In genomic region chr5:12024705-12025383, GRCm38 (mm10) we compare ENCODE assay signal across 18 mouse cellular contexts.
"Had no signal": no experiment of that assay in that cellular context is flagged by ENCODE, and none has a peak within 500 bp of the region (broad histone marks: within the 10 kb centered on the region; RNA-seq: fewer than 3 reads in every experiment).

No protein-coding gene starts in this region.

- H3K4me3 ChIP-seq: midbrain, embryonic 10.5 days; midbrain, embryonic 12.5 days; myocyte; neural tube, embryonic 13.5 days; neural tube, embryonic 15.5 days had no signal

- H3K9ac ChIP-seq: lung, embryonic 14.5 days; midbrain, embryonic 12.5 days; neural tube, embryonic 13.5 days; neural tube, embryonic 15.5 days had no signal

- H3K27me3 ChIP-seq: midbrain, embryonic 12.5 days; neural tube, embryonic 13.5 days; neural tube, embryonic 15.5 days had no signal

- H3K4me2 ChIP-seq: lung, embryonic 14.5 days; midbrain, embryonic 12.5 days; neural tube, embryonic 13.5 days; neural tube, embryonic 15.5 days had no signal

- DNase-seq: lung, postnatal 10 days; lung, postnatal 4 days; midbrain, embryonic 14.5 days; retina, postnatal 1 day; right cerebral cortex, adult 18-20 months; right cerebral cortex, postnatal 25 days; right cerebral cortex, postnatal 4 days; spleen, adult 18-20 months; thymus, adult 18-20 months; thymus, postnatal 14 days; thymus, postnatal 36 days had no signal

- H3K9me3 ChIP-seq: midbrain, embryonic 10.5 days; midbrain, embryonic 12.5 days; neural tube, embryonic 13.5 days; neural tube, embryonic 15.5 days had no signal

- ATAC-seq: midbrain, embryonic 16.5 days had no signal

- H3K4me1 ChIP-seq: midbrain, embryonic 10.5 days; midbrain, embryonic 12.5 days; neural tube, embryonic 13.5 days; neural tube, embryonic 15.5 days had no signal

- H3K27ac ChIP-seq: midbrain, embryonic 10.5 days; midbrain, embryonic 12.5 days; neural tube, embryonic 13.5 days; neural tube, embryonic 15.5 days had no signal

- H3K36me3 ChIP-seq: midbrain, embryonic 10.5 days; midbrain, embryonic 12.5 days; neural tube, embryonic 13.5 days; neural tube, embryonic 15.5 days had no signal
